Mouse (Mus musculus) E14TG2a.4 (cell line): Measurements from ENCODE around the gene Gm14325.
"Not testable (repeated sequence)": the region's sequence is repeated elsewhere in the genome, so short reads cannot be mapped to it uniquely, and the experiment has no call there.

Experiments used
- CTCF ChIP-seq: conservative IDR thresholded peaks from 2 replicates; pipeline ENCODE4 v1.5.1; 2014; ENCODE audit warnings: low read length
- NANOG ChIP-seq: IDR thresholded peaks from 2 replicates; pipeline ENCODE4 v1.6.1; 2014; ENCODE audit warnings: borderline replicate concordance, low read length, mixed read lengths
- POU5F1 ChIP-seq: IDR thresholded peaks from 2 replicates; pipeline ENCODE4 v1.6.1; 2014; ENCODE audit warnings: low read length, borderline replicate concordance

- TF ChIP-seq CTCF, POU5F1, NANOG: not testable (repeated sequence)
These were observed 22.1 kb upstream of the Gm14325 start for GRCm38 (mm10) chr2:177862254-177862653.
